Mouse (Mus musculus) cerebellum, adult 9-11 months (tissue): ENCODE results near the gene Raph1.
A peak's percentile ranks its signal among the peaks of the same experiment; 100 is the strongest.

Experiments used
- DNase-seq: peaks from one replicate; pipeline ENCODE4 v3.0.0; 2022

The Raph1 gene

DNA sequence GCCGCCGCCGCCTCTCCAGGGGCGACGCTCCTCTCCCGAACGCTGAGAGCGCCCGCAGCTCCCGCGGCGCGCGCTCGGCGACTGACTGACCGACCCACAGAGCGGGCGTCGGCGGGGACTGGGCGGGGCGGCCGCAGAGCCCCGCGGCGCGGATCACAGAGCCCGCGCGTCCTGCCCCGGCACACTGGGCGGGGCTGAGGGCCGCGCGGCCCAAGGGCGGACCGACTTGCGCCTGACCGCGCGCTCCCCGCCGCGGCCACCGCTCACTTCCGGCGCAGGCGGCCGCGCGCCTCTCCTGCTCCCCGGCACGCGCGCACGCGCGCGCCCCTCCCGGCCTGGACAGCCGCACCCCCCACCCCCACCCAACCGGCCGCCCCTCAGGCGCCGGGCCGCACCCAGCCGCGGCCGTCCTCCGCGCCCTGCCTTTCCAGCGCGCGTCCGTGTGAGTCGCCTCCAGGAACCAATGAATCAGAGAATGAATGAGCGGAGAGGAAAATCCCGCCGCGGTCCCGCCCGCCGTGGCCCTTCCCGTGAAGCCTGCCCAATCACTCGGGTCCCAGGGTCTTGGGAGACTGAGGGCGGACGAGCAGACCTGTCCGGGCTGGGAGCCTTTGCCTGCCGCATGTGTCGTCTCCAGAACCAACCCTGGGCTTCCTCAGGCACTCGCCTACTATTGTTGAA lies at the start of gene Raph1:
Gene Raph1, minus strand, starts transcription at position 474 of the 681 bp plus-strand sequence.
- peak; percentile 88 for DNase-seq

- DNase-seq, result no peak
Measured at GRCm38 (mm10) chr1:60615703-60616102, 48.8 kb upstream of the Raph1 start.

- no peak for DNase-seq
Measured at GRCm38 (mm10) chr1:60614902-60615301, 48.0 kb upstream of the Raph1 start.

DNA sequence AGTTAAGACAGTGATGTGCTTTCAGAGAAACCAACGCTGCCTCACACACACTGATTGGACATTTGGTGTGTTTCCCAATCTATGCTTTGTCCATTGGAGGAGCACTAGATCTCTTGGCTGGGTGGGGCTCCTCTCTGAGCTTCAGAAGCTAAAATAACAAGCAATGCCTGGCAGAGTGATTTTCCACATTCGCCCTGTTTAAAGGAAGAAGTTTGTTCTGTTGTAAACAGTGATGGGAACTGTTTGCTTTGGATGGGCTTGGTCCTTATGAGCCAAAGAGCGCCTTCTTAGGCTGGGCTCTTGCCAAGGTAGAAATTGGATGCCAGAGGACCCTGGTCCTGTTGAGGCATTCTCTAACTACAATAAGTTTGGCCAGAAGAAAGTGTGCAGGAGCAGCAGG lies 45.1 kb upstream of the Raph1 start:
- no peak for DNase-seq

- DNase-seq, result no peak
Measured at GRCm38 (mm10) chr1:60610631-60611030, 43.7 kb upstream of the Raph1 start.

DNA sequence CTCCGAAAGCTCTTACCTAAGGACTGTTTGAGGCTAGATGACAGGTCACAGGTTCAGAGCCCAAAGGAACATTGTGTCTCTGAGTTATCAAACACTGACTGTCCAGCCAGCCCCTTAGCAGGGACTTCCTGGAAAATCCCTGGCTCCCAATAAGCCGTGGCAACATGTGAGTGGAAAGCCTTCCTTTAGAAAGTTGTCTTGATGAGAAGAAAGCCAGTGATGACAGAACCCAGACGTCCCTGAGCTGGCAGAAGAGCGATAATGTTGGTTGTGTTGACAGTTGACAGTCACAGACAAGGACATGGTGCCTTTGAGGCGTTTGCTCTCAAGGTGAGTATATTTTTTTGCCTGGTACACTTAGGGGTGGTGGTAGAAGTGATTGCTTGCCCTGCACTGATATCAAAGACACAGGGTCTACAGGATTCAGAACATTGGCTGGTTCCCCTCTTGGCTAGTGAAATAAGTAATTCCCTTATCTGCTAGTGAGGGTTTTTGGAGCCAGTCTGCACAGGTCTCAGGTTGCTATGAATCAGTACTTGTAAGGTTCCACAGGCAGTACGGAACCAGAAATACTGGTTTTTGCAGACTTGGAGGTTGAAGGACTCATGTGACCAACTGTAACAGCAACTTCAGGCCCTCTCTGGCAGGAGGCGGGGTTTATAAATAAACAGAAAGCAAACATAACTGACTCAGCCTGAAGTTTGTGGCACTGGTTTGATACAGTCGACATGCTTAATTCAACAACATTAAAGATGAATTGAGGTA lies 42.3 kb upstream of the Raph1 start:
- no peak for DNase-seq

- DNase-seq, result no peak
Measured at GRCm38 (mm10) chr1:60604481-60605021, 37.6 kb upstream of the Raph1 start.

GRCm38 (mm10) chr1:60600682-60601081 lies 33.8 kb upstream of the Raph1 start:
- DNase-seq, result no peak

- no peak for DNase-seq
Measured at GRCm38 (mm10) chr1:60599926-60600325, 33.0 kb upstream of the Raph1 start.

DNA sequence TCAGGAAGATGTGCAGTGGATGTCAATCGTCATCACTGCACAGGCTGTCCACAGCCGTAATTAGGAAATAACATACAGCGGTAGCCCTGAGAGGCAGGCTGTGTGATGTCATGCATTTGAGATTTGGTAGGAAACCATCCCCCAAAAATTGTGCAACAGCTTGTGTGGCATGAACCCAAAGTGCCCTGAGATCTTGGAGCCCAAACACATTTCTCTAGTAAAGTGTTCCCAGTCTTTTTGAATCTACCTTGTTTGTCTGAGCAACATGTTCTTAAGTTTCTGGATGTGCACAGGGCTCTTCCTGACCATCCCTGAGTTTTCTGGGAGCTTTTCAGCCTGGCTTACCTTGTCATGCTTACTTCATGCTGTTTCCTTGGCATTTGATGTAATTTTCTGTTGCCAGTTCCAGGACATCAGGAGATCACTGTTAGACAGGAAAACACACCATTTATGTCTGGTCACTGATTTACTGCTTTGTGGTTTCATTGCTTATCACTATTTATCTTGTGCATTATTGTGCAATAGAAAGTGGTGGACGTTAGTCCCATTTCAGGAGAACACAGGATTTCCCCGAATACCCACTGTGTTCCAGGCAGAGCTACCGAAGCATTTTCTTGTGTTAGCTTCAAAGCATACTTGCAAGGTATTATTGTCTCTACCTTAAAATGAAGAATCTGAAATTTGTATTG lies 32.3 kb upstream of the Raph1 start:
- peak; percentile 8 for DNase-seq

- DNase-seq, result no peak
Measured at GRCm38 (mm10) chr1:60596386-60597320, 29.7 kb upstream of the Raph1 start.

DNA sequence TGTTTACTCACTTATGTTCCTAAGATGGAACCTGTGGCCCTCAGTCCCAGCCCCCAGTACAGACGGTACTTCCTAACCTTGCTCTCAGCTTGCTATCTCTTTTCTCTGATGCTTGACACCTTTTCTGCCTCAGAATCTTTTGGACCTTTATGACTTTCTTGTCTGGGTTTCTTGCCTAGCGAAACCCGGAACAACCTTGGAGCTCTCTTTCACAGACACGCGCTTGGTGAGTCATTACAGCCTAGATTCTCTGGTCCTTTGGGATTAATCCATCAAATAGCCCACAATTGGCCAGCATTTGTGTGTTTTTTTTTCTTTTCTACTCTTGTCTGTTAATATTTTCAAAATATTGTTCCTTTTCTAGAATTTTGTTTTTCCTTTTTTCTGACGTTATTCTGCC lies 26.2 kb upstream of the Raph1 start:
- DNase-seq, result no peak

GRCm38 (mm10) chr1:60588887-60589629 lies 22.2 kb upstream of the Raph1 start:
- DNase-seq, result no peak

GRCm38 (mm10) chr1:60580990-60581389 lies 14.1 kb upstream of the Raph1 start:
- DNase-seq, result no peak

DNA sequence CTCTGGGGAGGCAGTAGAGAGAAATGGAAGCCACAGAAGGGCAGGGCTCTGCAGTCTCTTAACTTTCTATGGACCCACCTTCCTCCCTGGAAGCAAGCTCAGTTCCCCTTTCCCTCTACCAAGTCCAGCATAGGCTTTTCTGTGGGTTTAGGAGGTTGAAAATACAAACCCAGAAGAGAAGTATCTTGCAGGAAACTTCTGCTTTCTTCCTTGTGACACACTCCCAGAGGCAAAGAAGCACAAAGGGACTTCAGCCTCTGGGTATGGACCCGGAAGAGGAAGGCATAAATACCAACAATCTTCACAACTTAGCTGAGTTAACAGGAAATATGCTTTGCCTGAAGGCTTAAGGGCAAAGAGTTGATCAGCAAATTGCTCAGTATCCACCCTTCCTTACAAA lies 13.0 kb upstream of the Raph1 start:
- no peak for DNase-seq

- DNase-seq, result no peak
Measured at GRCm38 (mm10) chr1:60572699-60573098, 5.8 kb upstream of the Raph1 start.

DNA sequence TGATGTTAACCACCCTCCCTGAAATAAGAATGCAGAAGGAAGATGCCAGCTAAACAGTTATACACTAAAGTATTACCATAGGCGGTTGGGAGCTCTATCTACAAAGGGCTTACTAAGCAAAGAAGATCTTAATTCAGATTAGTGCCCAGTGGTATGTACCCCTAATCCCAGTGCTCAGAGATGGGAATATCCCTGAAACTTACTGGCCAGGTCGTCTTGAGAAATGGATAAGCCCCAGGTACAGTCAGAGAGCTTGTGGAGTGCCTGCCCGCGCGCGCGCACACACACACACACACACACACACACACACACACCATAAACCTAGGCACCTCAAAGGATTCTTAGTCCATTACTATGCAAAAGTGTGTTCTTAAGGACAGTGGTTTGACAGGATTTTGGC lies 2.8 kb upstream of the Raph1 start:
- DNase-seq, result no peak

GRCm38 (mm10) chr1:60569210-60569609 lies 2.3 kb upstream of the Raph1 start:
- no peak for DNase-seq

- DNase-seq, result no peak
Measured at GRCm38 (mm10) chr1:60567321-60567720, 417 bp upstream of the Raph1 start.

- peak; percentile 66 for DNase-seq
Measured at GRCm38 (mm10) chr1:60565931-60566630, 823 bp downstream of the Raph1 start.
